Mouse (Mus musculus): Measurements from ENCODE around the gene Osbpl9. TPM values are rescaled to one million over a fixed set of nuclear protein-coding genes. Genes with fewer than 3 reads are reported as not detected.
A peak's percentile ranks its signal among the peaks of the same experiment; 100 is the strongest.

Osbpl9 gene
- polyA plus RNA-seq, 1 experiment from 2014 or later: 61.1 TPM

DNA sequence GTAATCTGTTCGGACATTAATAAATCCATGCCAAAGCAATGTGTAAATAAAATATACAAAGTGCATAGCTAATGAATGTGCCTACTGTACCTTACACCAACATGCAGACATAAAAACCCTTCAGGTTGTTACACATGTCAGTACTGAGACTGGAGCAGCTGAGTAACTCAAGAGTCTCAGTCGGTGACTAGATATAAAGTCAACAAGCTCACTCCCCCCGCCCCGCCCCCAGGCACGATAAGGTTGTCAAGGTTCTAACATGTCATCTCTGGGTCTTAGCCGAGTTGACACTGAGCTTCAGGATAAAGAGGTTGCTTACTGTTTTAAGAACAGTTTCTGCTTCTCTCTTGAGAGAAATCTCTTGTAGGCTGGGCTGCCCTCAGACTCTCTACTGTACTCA is 112.1 kb downstream of the Osbpl9 start:
- Histone ChIP-seq H3K4me3 (ENCODE audit: low read length) (no peak overlapping the region), H3K36me3 (ENCODE audit: control insufficient read depth, insufficient read depth, low read length) (no peaks in the 10 kb centered on the region; the same call in 1 of the 2 replicates), H3K27ac (ENCODE audit: low read depth, low read length) (no peak overlapping the region), H3K27me3 (ENCODE audit: control insufficient read depth, insufficient read depth, low read length) (no peaks in the 10 kb centered on the region), H3K4me2 (replicated peaks; ENCODE audit: low read depth, low read length) (no peak overlapping the region), H3K9me3 (ENCODE audit: control insufficient read depth, low read length) (no peaks in the 10 kb centered on the region), H3K9ac (ENCODE audit: low read depth, low read length) (no peak overlapping the region), H3K4me1 (ENCODE audit: control insufficient read depth, insufficient read depth, low read length) (0 out of 2 replicates have a peak, but pooled peaks cover 6% of the 10 kb centered on the region)
- ATAC-seq (ENCODE audit: low FRiP score, low TSS enrichment): no peak
- 58% methylated on average over 6 of the region's 6 CpGs for WGBS

DNA sequence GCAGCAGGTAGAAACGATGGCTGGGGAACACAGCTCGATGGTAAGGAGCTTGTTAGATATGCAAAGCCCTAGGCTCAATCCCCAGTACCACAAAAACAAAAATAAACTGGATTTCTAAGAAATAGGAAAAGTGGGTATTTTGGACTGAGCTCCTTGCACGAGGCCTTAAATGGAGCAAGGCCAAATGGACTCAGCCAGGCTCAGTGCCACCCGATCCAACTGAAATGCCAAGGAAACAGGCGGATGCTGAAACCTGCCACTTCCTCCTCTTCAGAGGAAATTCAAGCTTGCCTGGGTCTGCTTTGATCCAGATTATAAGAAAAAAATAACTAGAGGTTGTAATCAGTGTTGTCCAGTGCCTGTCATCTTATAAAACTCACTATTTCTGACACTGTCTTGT is 112.9 kb downstream of the Osbpl9 start:
- ATAC-seq (ENCODE audit: low FRiP score, low TSS enrichment): no peak
- Histone ChIP-seq H3K4me1 (ENCODE audit: control insufficient read depth, insufficient read depth, low read length) (0 out of 2 replicates have a peak, but pooled peaks cover 6% of the 10 kb centered on the region), H3K27ac (ENCODE audit: low read depth, low read length) (no peak overlapping the region), H3K36me3 (ENCODE audit: control insufficient read depth, insufficient read depth, low read length) (no peaks in the 10 kb centered on the region), H3K4me2 (replicated peaks; ENCODE audit: low read depth, low read length) (no peak overlapping the region), H3K4me3 (ENCODE audit: low read length) (no peak overlapping the region), H3K9me3 (ENCODE audit: control insufficient read depth, low read length) (no peaks in the 10 kb centered on the region), H3K27me3 (ENCODE audit: control insufficient read depth, insufficient read depth, low read length) (no peaks in the 10 kb centered on the region), H3K9ac (ENCODE audit: low read depth, low read length) (no peak overlapping the region)
- WGBS: 93% methylated on average over 5 of the region's 5 CpGs

DNA sequence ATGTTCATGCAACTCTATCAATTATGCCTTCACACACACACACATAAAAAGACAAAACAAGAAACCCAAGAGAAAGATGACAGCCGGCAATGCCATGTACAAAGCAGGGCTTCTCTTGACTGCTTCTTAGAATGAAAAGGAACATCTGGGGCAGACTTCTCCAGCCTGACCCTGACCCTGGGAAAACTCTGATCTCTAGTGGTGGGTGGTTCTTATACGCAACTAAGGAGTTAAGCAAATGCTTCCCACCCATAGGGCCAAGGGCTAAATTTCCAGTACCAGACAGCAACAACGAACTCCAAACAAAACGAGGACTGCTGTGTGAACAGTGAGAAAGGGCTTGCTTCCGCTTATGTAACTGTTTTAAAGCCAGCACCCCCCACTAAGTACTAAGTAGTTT is 122.0 kb downstream of the Osbpl9 start:
- no peak overlapping the region for H3K4me2 ChIP-seq (replicated peaks; ENCODE audit: low read depth, low read length)

DNA sequence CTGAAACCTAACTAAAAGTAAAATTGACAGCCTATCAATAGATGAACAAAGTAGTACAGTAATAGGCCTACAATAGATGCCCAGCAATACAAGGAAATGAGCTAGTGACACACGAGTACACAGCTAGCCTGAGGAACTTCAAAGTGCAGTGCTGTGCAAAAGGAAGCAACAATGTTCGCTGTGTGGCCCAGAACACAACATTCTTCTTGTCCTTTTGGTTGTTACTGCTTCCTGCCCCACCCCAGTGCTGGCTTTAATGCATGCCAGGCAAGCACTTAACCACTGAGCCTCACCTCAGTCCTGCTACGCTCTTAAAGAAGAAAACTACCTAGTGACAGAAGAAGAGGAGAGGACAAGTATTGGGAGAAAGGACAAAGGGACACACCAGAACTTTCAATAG is 122.4 kb downstream of the Osbpl9 start:
- Histone ChIP-seq H3K9me3 (ENCODE audit: control insufficient read depth, low read length) (no peaks in the 10 kb centered on the region), H3K4me1 (ENCODE audit: control insufficient read depth, insufficient read depth, low read length) (no peaks in the 10 kb centered on the region), H3K27ac (ENCODE audit: low read depth, low read length) (peak overlapping the region; percentile 42; the same call in 1 of the 2 replicates), H3K36me3 (ENCODE audit: control insufficient read depth, insufficient read depth, low read length) (peaks cover 10% of the 10 kb centered on the region; the same call in 1 of the 2 replicates), H3K4me2 (replicated peaks; ENCODE audit: low read depth, low read length) (no peak overlapping the region), H3K27me3 (ENCODE audit: control insufficient read depth, insufficient read depth, low read length) (no peaks in the 10 kb centered on the region), H3K4me3 (ENCODE audit: low read length) (no peak overlapping the region), H3K9ac (ENCODE audit: low read depth, low read length) (no peak overlapping the region)
- no peak for ATAC-seq (ENCODE audit: low FRiP score, low TSS enrichment)
- WGBS: 64% methylated on average over 3 of the region's 3 CpGs

More for the DNA sequence above, 122.0 kb downstream of the Osbpl9 start:
- WGBS: 57% methylated on average over 5 of the region's 5 CpGs
- Histone ChIP-seq H3K36me3 (ENCODE audit: control insufficient read depth, insufficient read depth, low read length) (peaks cover 10% of the 10 kb centered on the region; the same call in 1 of the 2 replicates), H3K4me1 (ENCODE audit: control insufficient read depth, insufficient read depth, low read length) (no peaks in the 10 kb centered on the region), H3K9ac (ENCODE audit: low read depth, low read length) (no peak overlapping the region), H3K4me3 (ENCODE audit: low read length) (no peak overlapping the region), H3K9me3 (ENCODE audit: control insufficient read depth, low read length) (no peaks in the 10 kb centered on the region), H3K27ac (ENCODE audit: low read depth, low read length) (peak overlapping the region; percentile 42; the same call in 1 of the 2 replicates), H3K27me3 (ENCODE audit: control insufficient read depth, insufficient read depth, low read length) (no peaks in the 10 kb centered on the region)
- no peak for ATAC-seq (ENCODE audit: low FRiP score, low TSS enrichment)

DNA sequence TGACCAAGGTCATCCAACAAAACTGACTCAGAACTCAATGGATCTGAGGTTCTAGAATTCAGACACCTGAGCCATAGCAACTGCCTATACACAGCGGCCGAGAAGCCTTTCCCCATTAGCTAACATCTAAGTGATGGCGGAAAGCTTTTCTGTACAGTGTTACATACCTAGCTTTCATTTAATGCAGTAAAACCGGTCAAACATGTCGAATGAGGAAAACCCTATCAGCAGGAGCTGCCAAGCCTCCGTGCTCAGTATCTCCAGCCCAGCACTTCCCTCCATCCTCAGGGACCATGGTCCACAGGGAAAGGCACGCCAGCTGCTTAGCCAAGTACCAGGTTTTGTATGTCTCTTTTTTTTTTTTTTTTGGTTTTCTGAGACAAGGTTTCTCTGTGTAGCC is 123.1 kb downstream of the Osbpl9 start:
- H3K27ac ChIP-seq (ENCODE audit: low read depth, low read length): no peak overlapping the region
- H3K4me1 ChIP-seq (ENCODE audit: control insufficient read depth, insufficient read depth, low read length): no peaks in the 10 kb centered on the region
- no peaks in the 10 kb centered on the region for H3K9me3 ChIP-seq (ENCODE audit: control insufficient read depth, low read length)
- no peak for ATAC-seq (ENCODE audit: low FRiP score, low TSS enrichment)
- H3K4me3 ChIP-seq (ENCODE audit: low read length): no peak overlapping the region
- no peaks in the 10 kb centered on the region for H3K27me3 ChIP-seq (ENCODE audit: control insufficient read depth, insufficient read depth, low read length)
- peaks cover 10% of the 10 kb centered on the region; the same call in 1 of the 2 replicates for H3K36me3 ChIP-seq (ENCODE audit: control insufficient read depth, insufficient read depth, low read length)
- no peak overlapping the region for H3K4me2 ChIP-seq (replicated peaks; ENCODE audit: low read depth, low read length)
- WGBS: 85% methylated on average over 7 of the region's 7 CpGs
- no peak overlapping the region for H3K9ac ChIP-seq (ENCODE audit: low read depth, low read length)

DNA sequence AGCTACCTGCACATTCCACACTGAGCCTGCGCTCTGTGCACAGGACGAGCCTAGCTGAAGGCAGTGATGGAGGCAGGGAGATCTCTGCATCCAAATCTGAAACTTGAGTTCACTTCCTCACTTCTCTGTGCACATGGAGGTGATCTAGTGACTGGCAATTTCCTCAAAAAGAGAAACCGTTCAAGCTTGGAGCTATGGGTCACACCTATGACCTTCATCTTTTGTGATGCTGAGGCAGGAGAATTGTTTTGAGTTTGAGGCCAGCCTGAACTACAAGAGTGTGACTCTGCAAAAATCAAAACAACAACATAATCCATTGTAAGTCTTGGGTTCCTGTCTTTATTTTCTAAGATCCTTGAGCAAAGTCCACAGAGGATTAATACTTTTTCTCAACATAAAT is 128.8 kb downstream of the Osbpl9 start:
- Histone ChIP-seq H3K27ac (ENCODE audit: low read depth, low read length) (no peak overlapping the region), H3K27me3 (ENCODE audit: control insufficient read depth, insufficient read depth, low read length) (no peaks in the 10 kb centered on the region), H3K4me2 (replicated peaks; ENCODE audit: low read depth, low read length) (no peak overlapping the region), H3K4me1 (ENCODE audit: control insufficient read depth, insufficient read depth, low read length) (no peaks in the 10 kb centered on the region), H3K36me3 (ENCODE audit: control insufficient read depth, insufficient read depth, low read length) (peaks cover 24% of the 10 kb centered on the region; the same call in 1 of the 2 replicates), H3K9ac (ENCODE audit: low read depth, low read length) (no peak overlapping the region), H3K9me3 (ENCODE audit: control insufficient read depth, low read length) (no peaks in the 10 kb centered on the region), H3K4me3 (ENCODE audit: low read length) (no peak overlapping the region)
- WGBS: 90% methylated on average over 3 of the region's 3 CpGs
- no peak for ATAC-seq (ENCODE audit: low FRiP score, low TSS enrichment)

DNA sequence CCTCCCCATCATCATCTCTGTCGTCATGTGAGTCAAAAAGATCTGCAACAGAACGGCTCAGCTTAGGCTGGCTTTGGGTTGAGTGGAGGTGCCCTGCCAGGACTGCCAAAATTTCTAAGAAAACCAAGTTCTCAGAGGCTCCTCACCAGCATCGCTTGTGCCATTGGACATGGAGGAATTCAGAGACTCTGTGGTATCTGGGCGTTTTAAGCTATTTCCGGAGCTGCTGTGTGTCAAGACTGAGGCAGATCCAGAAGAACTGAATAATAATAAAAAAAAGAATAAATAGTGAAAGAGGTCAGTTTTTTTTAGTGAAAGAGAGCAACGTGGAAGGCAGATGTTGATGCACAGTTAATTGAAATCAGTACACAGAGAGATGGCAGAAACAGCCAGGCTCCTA is 129.2 kb downstream of the Osbpl9 start:
- Histone ChIP-seq H3K4me3 (ENCODE audit: low read length) (no peak overlapping the region), H3K4me1 (ENCODE audit: control insufficient read depth, insufficient read depth, low read length) (no peaks in the 10 kb centered on the region), H3K4me2 (replicated peaks; ENCODE audit: low read depth, low read length) (no peak overlapping the region), H3K27ac (ENCODE audit: low read depth, low read length) (no peak overlapping the region), H3K27me3 (ENCODE audit: control insufficient read depth, insufficient read depth, low read length) (no peaks in the 10 kb centered on the region), H3K9ac (ENCODE audit: low read depth, low read length) (no peak overlapping the region), H3K9me3 (ENCODE audit: control insufficient read depth, low read length) (no peaks in the 10 kb centered on the region), H3K36me3 (ENCODE audit: control insufficient read depth, insufficient read depth, low read length) (peaks cover 28% of the 10 kb centered on the region; the same call in 1 of the 2 replicates)
- no peak for ATAC-seq (ENCODE audit: low FRiP score, low TSS enrichment)
- 89% methylated on average over 6 of the region's 6 CpGs for WGBS

DNA sequence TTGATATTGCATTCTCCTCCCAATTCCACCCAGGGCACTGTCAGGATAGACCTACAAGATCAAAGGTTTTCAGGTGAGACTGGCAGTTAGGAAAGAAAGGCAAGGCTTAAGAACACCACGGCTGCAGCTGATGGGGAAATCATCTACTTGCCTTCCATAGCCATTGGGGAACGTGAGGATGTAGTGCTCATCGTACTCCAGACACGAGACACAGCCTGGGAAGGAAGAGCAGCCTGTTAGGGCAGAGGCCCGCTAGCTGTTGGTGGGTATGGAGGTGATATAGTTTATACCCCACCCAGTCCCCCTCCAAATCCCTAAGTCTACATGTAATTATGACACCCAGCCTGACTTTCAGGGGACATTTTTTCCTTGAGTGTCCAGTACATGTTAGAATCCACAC is 136.4 kb downstream of the Osbpl9 start:
- ATAC-seq (ENCODE audit: low FRiP score, low TSS enrichment): no peak
- Histone ChIP-seq H3K4me1 (ENCODE audit: control insufficient read depth, insufficient read depth, low read length) (no peaks in the 10 kb centered on the region), H3K9me3 (ENCODE audit: control insufficient read depth, low read length) (no peaks in the 10 kb centered on the region), H3K36me3 (ENCODE audit: control insufficient read depth, insufficient read depth, low read length) (peaks cover 75% of the 10 kb centered on the region), H3K27me3 (ENCODE audit: control insufficient read depth, insufficient read depth, low read length) (no peaks in the 10 kb centered on the region), H3K4me3 (ENCODE audit: low read length) (no peak overlapping the region), H3K4me2 (replicated peaks; ENCODE audit: low read depth, low read length) (no peak overlapping the region), H3K9ac (ENCODE audit: low read depth, low read length) (no peak overlapping the region), H3K27ac (ENCODE audit: low read depth, low read length) (no peak overlapping the region)
- 93% methylated on average over 5 of the region's 5 CpGs for WGBS

DNA sequence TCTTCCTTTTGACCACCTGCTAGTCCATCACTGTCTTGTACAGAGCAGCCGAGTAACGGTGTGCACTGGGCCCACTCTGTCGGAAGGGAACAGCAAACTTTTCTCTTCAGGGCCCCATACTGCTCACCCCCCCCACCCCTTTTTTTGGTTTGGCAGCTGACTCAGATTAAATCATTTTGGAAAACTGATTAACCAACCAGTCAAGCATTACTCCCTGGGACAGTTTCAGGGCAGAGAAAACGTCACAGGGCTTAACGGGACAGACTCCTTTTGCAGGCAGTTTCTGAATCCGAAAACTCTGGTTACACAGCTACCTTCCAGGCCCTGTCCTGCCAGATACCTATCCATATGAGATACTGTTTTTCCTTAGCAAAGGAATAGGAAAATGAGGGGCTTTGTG is 137.1 kb downstream of the Osbpl9 start:
- no peaks in the 10 kb centered on the region for H3K27me3 ChIP-seq (ENCODE audit: control insufficient read depth, insufficient read depth, low read length)
- H3K9ac ChIP-seq (ENCODE audit: low read depth, low read length): no peak overlapping the region
- no peaks in the 10 kb centered on the region for H3K9me3 ChIP-seq (ENCODE audit: control insufficient read depth, low read length)
- no peak overlapping the region for H3K4me2 ChIP-seq (replicated peaks; ENCODE audit: low read depth, low read length)
- H3K27ac ChIP-seq (ENCODE audit: low read depth, low read length): no peak overlapping the region
- H3K4me1 ChIP-seq (ENCODE audit: control insufficient read depth, insufficient read depth, low read length): no peaks in the 10 kb centered on the region
- H3K36me3 ChIP-seq (ENCODE audit: control insufficient read depth, insufficient read depth, low read length): peaks cover 81% of the 10 kb centered on the region
- 86% methylated on average over 6 of the region's 6 CpGs for WGBS
- H3K4me3 ChIP-seq (ENCODE audit: low read length): no peak overlapping the region
- 0 out of 2 replicates have a peak, but pooled peaks have one; percentile 60 for ATAC-seq (ENCODE audit: low FRiP score, low TSS enrichment)

All from kidney, embryonic 14.5 days (tissue).